Mouse (Mus musculus) ES-E14 (cell line): Measurements from ENCODE around the gene Trappc6b. TPM values are rescaled to one million over a fixed set of nuclear protein-coding genes. Genes with fewer than 3 reads are reported as not detected.
A peak's percentile ranks its signal among the peaks of the same experiment; 100 is the strongest.

ENCODE experiments used
- DNase-seq: peaks from one replicate; pipeline ENCODE4 v3.0.0-alpha.2; 2013; ENCODE audit warnings: low read depth, low spot score
- H3K27ac ChIP-seq: 2 replicates; pipeline ENCODE4 v1.5.1; 2012; ENCODE audit warnings: low read depth, mild to moderate bottlenecking, low read length, moderate library complexity, mixed read lengths; ENCODE audit not compliant: poor library complexity, insufficient read depth, severe bottlenecking
- H3K36me3 ChIP-seq: 2 replicates; pipeline ENCODE4 v1.6.1; 2012; ENCODE audit warnings: mild to moderate bottlenecking, low read length, moderate library complexity, mixed read lengths; ENCODE audit not compliant: control insufficient read depth, poor library complexity, insufficient read depth, severe bottlenecking
- H3K4me1 ChIP-seq, 2 experiments: fragments of 150-350 bp in 1 of 2; sonication (generic) in 1 of 2; 2 replicates each; pipeline ENCODE4 v1.6.1; 2012; ENCODE audit warnings: low read length in 2 of 2, mild to moderate bottlenecking in 1 of 2, mixed read lengths in 1 of 2; ENCODE audit not compliant: control insufficient read depth in 2 of 2, insufficient read depth in 2 of 2, poor library complexity in 1 of 2
- H3K4me3 ChIP-seq, 2 experiments: fragments of 150-350 bp in 1 of 2; sonication (generic) in 1 of 2; 2 replicates each; pipeline ENCODE4 v1.5.1; 2012; ENCODE audit warnings: low read length in 2 of 2, low read depth in 1 of 2, mild to moderate bottlenecking in 1 of 2, mixed read lengths in 1 of 2; ENCODE audit not compliant: insufficient read depth in 1 of 2, poor library complexity in 1 of 2, severe bottlenecking in 1 of 2
- H3K9ac ChIP-seq: 2 replicates; pipeline ENCODE4 v1.6.1; 2012; ENCODE audit warnings: low read depth, mild to moderate bottlenecking, low read length, mixed read lengths; ENCODE audit not compliant: poor library complexity, insufficient read depth, severe bottlenecking
- H3K9me3 ChIP-seq: fragments of 150-350 bp; sonication (generic); 2 replicates; pipeline ENCODE4 v1.6.1; 2012; ENCODE audit warnings: low read depth, mild to moderate bottlenecking, low read length; ENCODE audit not compliant: control insufficient read depth, insufficient read depth
- CHD2 ChIP-seq: IDR thresholded peaks from 2 replicates; pipeline ENCODE4 v1.6.1; 2014; ENCODE audit warnings: mild to moderate bottlenecking, low read depth, low read length, inconsistent platforms
- HCFC1 ChIP-seq: IDR thresholded peaks from 2 replicates; pipeline ENCODE4 v1.6.1; 2012; ENCODE audit warnings: low read length, inconsistent platforms, borderline replicate concordance; ENCODE audit not compliant: insufficient read depth
- MAFK ChIP-seq: IDR thresholded peaks from 2 replicates; pipeline ENCODE4 v1.6.1; 2014; ENCODE audit warnings: mild to moderate bottlenecking, low read depth, low read length, inconsistent platforms; ENCODE audit not compliant: insufficient read depth
- ZC3H11A ChIP-seq: IDR thresholded peaks from 2 replicates; pipeline ENCODE4 v1.6.1; 2012; ENCODE audit warnings: low read depth, mild to moderate bottlenecking, inconsistent platforms, low read length, borderline replicate concordance
- ZNF384 ChIP-seq: IDR thresholded peaks from 2 replicates; pipeline ENCODE4 v1.6.1; 2012; ENCODE audit warnings: low read depth, low read length, inconsistent platforms
- in situ Hi-C, 2 experiments: fragments of 600-800 bp; cut with MboI; formaldehyde crosslinking; loops; one replicate each; pipeline ENCODE4 v1.15.1; 2025; ENCODE audit warnings: low sequenced_read_pairs in 2 of 2, inconsistent platforms in 1 of 2; ENCODE audit not compliant: unreplicated experiment in 2 of 2
- total RNA-seq: library from RNA; depleted of rRNA; stranded (reverse); fragments of 300-350 nt; gene quantifications from 2 replicates; pipeline ENCODE4 v1.2.3, GENCODE M21; 2012

Trappc6b gene
- total RNA-seq, 1 experiment, result 44.1 TPM

GRCm38 (mm10) chr12:59053166-59053565 is 8.1 kb downstream of the Trappc6b start:
- Histone ChIP-seq H3K27ac (no peak overlapping the region), H3K36me3 (peaks cover 15% of the 10 kb centered on the region), H3K9ac (no peak overlapping the region), H3K4me3 (no peak overlapping the region), H3K4me1 (peaks cover 0 to 3% of the 10 kb centered on the region in 2 experiments; a peak in 1 of 4 replicates), H3K9me3 (no peaks in the 10 kb centered on the region)
- no peak for TF ChIP-seq HCFC1
- TF ChIP-seq ZC3H11A, result no peak
- DNase-seq, result no peak
- in situ Hi-C loops, result no loop called here

- Histone ChIP-seq H3K9me3 (no peaks in the 10 kb centered on the region), H3K27ac (no peak overlapping the region), H3K4me3 (no peak overlapping the region), H3K36me3 (peaks cover 15% of the 10 kb centered on the region), H3K9ac (no peak overlapping the region), H3K4me1 (peaks cover 0 to 3% of the 10 kb centered on the region in 2 experiments; a peak in 1 of 4 replicates)
- no peak for DNase-seq
- TF ChIP-seq ZC3H11A (no peak), MAFK (no peak), CHD2 (no peak), ZNF384 (no peak), HCFC1 (no peak)
- in situ Hi-C loops, result no loop called here
Observed at GRCm38 (mm10) chr12:59052470-59052869, 8.8 kb downstream of the Trappc6b start.

GRCm38 (mm10) chr12:59040851-59041250 is 20.4 kb downstream of the Trappc6b start:
- Histone ChIP-seq H3K4me3 (no peak overlapping the region), H3K9ac (no peak overlapping the region), H3K4me1 (no peaks in the 10 kb centered on the region), H3K36me3 (peaks cover 2% of the 10 kb centered on the region), H3K27ac (no peak overlapping the region), H3K9me3 (no peaks in the 10 kb centered on the region)
- in situ Hi-C loops, result no loop called here
- TF ChIP-seq HCFC1, result no peak
- TF ChIP-seq MAFK, result no peak
- TF ChIP-seq CHD2, result no peak
- no peak for TF ChIP-seq ZNF384
- TF ChIP-seq ZC3H11A, result no peak
- no peak for DNase-seq

- peak; percentile 91 for DNase-seq
- H3K36me3 ChIP-seq, result peaks cover 2% of the 10 kb centered on the region
- no peak overlapping the region for H3K4me3 ChIP-seq
- H3K27ac ChIP-seq, result peak overlapping the region; percentile 100
- TF ChIP-seq HCFC1 (peak; percentile 75), ZNF384 (no peak)
- in situ Hi-C loops, result no loop called here
- H3K4me1 ChIP-seq, result no peaks in the 10 kb centered on the region
- peak overlapping the region; percentile 89 for H3K9ac ChIP-seq
- H3K9me3 ChIP-seq, result no peaks in the 10 kb centered on the region
Observed at GRCm38 (mm10) chr12:59039971-59040844, 21.1 kb downstream of the Trappc6b start.
